9 mouse cellular contexts compared by ENCODE assay signal in genomic region chr3:98045465-98046148, GRCm38 (mm10). TPM values are rescaled to one million over a fixed set of nuclear protein-coding genes. Genes with fewer than 3 reads are reported as not detected.
DNase-seq lines count a peak whose midpoint lies in the region; ATAC-seq and TF ChIP-seq lines count a peak whose summit lies in the region.
"Had no signal": no experiment of that assay in that cellular context is flagged by ENCODE, and none has a peak within 500 bp of the region (broad histone marks: within the 10 kb centered on the region; RNA-seq: fewer than 3 reads in every experiment).

No protein-coding gene starts in this region.

- peaks cover 13% of the 10 kb centered on the region for H3K4me1 ChIP-seq in hindbrain, embryonic 14.5 days (replicated peaks; ENCODE audit: control insufficient read depth, insufficient read depth, low read length)
- peaks cover 17% of the 10 kb centered on the region for H3K4me1 ChIP-seq in hindbrain, postnatal 0 days (ENCODE audit: insufficient read depth, low read length)
- H3K4me1 ChIP-seq in limb, embryonic 15.5 days = peaks cover 60% of the 10 kb centered on the region
- H3K4me1 ChIP-seq in stomach, embryonic 16.5 days (ENCODE audit: control insufficient read depth, insufficient read depth, low read length) = peaks cover 41% of the 10 kb centered on the region

- TF ChIP-seq CTCF in hindbrain, postnatal 0 days (IDR thresholded peaks at IDR 0.05; ENCODE audit: low read depth) = no peak

- H3K9me3 ChIP-seq in hindbrain, embryonic 14.5 days (ENCODE audit: control insufficient read depth, low read length) = no peaks in the 10 kb centered on the region
- no peaks in the 10 kb centered on the region for H3K9me3 ChIP-seq in hindbrain, postnatal 0 days (ENCODE audit: low read length)
- no peaks in the 10 kb centered on the region for H3K9me3 ChIP-seq in limb, embryonic 15.5 days
- no peaks in the 10 kb centered on the region for H3K9me3 ChIP-seq in stomach, embryonic 16.5 days (replicated peaks; ENCODE audit: control insufficient read depth, low read length)
- H3K9me3 ChIP-seq: embryonic facial prominence, embryonic 15.5 days had no signal

- WGBS in hindbrain, embryonic 14.5 days = 63% methylated on average over 8 of the region's 8 CpGs
- 75% methylated on average over 8 of the region's 8 CpGs for WGBS in hindbrain, postnatal 0 days
- WGBS in limb, embryonic 15.5 days = 43% methylated on average over 8 of the region's 8 CpGs
- WGBS in stomach, embryonic 16.5 days = 61% methylated on average over 8 of the region's 8 CpGs

- no peak overlapping the region for H3K4me3 ChIP-seq in hindbrain, embryonic 14.5 days (replicated peaks; ENCODE audit: low read length)
- no peak overlapping the region for H3K4me3 ChIP-seq in hindbrain, postnatal 0 days (ENCODE audit: low read length)
- no peak overlapping the region for H3K4me3 ChIP-seq in limb, embryonic 15.5 days
- H3K4me3 ChIP-seq in stomach, embryonic 16.5 days (replicated peaks; ENCODE audit: low read length) = no peak overlapping the region
- H3K4me3 ChIP-seq: embryonic facial prominence, embryonic 15.5 days had no signal

- no peak overlapping the region for H3K4me2 ChIP-seq in hindbrain, embryonic 14.5 days (replicated peaks)
- no peak overlapping the region for H3K4me2 ChIP-seq in hindbrain, postnatal 0 days (ENCODE audit: low read depth, low read length)
- no peak overlapping the region for H3K4me2 ChIP-seq in limb, embryonic 15.5 days
- H3K4me2 ChIP-seq in stomach, embryonic 16.5 days (ENCODE audit: low read depth, low read length) = no peak overlapping the region
- H3K4me2 ChIP-seq: embryonic facial prominence, embryonic 15.5 days had no signal

- H3K27me3 ChIP-seq in hindbrain, embryonic 14.5 days (ENCODE audit: control insufficient read depth, insufficient read depth, low read length) = no peaks in the 10 kb centered on the region
- H3K27me3 ChIP-seq in hindbrain, postnatal 0 days (ENCODE audit: insufficient read depth, low read length) = no peaks in the 10 kb centered on the region
- H3K27me3 ChIP-seq in limb, embryonic 15.5 days = no peaks in the 10 kb centered on the region
- no peaks in the 10 kb centered on the region for H3K27me3 ChIP-seq in stomach, embryonic 16.5 days (ENCODE audit: control insufficient read depth, insufficient read depth, low read length)
- H3K27me3 ChIP-seq: embryonic facial prominence, embryonic 15.5 days had no signal

- ATAC-seq in hindbrain, embryonic 14.5 days (ENCODE audit: low FRiP score) = no peak
- no peak for ATAC-seq in hindbrain, postnatal 0 days
- ATAC-seq in limb, embryonic 15.5 days (ENCODE audit: insufficient number of reproducible peaks, low FRiP score, low TSS enrichment, low read depth) = no peak
- no peak for ATAC-seq in stomach, embryonic 16.5 days (ENCODE audit: insufficient read depth, low FRiP score)
- no peak for ATAC-seq in cerebellum, adult (ENCODE audit: insufficient number of reproducible peaks, low FRiP score, low TSS enrichment)

- H3K9ac ChIP-seq in hindbrain, embryonic 14.5 days = no peak overlapping the region
- no peak overlapping the region for H3K9ac ChIP-seq in hindbrain, postnatal 0 days (replicated peaks; ENCODE audit: low read length)
- H3K9ac ChIP-seq in limb, embryonic 15.5 days = no peak overlapping the region
- no peak overlapping the region for H3K9ac ChIP-seq in stomach, embryonic 16.5 days (ENCODE audit: low read length)
- H3K9ac ChIP-seq: embryonic facial prominence, embryonic 15.5 days had no signal

- DNase-seq in hindbrain, embryonic 14.5 days (ENCODE audit: low spot score) = no peak
- no peak for DNase-seq in hindbrain, postnatal 0 days (ENCODE audit: low spot score)
- peak; percentile 67 for DNase-seq in retina, adult 2 months (ENCODE audit: low read depth, low spot score)
- no peak for DNase-seq in retina, embryonic 14.5 days (ENCODE audit: low spot score)
- DNase-seq: cerebellum, adult 11 months had no signal

- H3K27ac ChIP-seq in hindbrain, embryonic 14.5 days = 0 out of 2 replicates have a peak overlapping the region, but pooled peaks have one; percentile 26
- no peak overlapping the region for H3K27ac ChIP-seq in hindbrain, postnatal 0 days
- 0 out of 2 replicates have a peak overlapping the region, but pooled peaks have one; percentile 18 for H3K27ac ChIP-seq in limb, embryonic 15.5 days
- H3K27ac ChIP-seq in stomach, embryonic 16.5 days (ENCODE audit: low read length) = peak overlapping the region; percentile 26; the same call in 1 of the 2 replicates
- H3K27ac ChIP-seq: embryonic facial prominence, embryonic 15.5 days had no signal

- no peaks in the 10 kb centered on the region for H3K36me3 ChIP-seq in hindbrain, embryonic 14.5 days (replicated peaks; ENCODE audit: control insufficient read depth, insufficient read depth)
- H3K36me3 ChIP-seq in hindbrain, postnatal 0 days (ENCODE audit: insufficient read depth, low read length) = no peaks in the 10 kb centered on the region
- H3K36me3 ChIP-seq in limb, embryonic 15.5 days = peaks cover 2% of the 10 kb centered on the region; the same call in 1 of the 2 replicates
- no peaks in the 10 kb centered on the region for H3K36me3 ChIP-seq in stomach, embryonic 16.5 days (ENCODE audit: control insufficient read depth, insufficient read depth, low read length)

RNA-seq across cellular contexts. Expression of gene Notch2, which starts 32.3 kb away (rescaled TPM):
- 14.8 and 15.2 TPM in 2 replicates for polyA plus RNA-seq in hindbrain, embryonic 14.5 days (2014; fragmentation: Nextera tagmentation; extraction: Ambion mirVana)
- total RNA-seq in hindbrain, postnatal 0 days (2014; rRNA removed) = 37.7 and 44.9 TPM in 2 replicates
- 9.5 and 9.9 TPM in 2 replicates for polyA plus RNA-seq in hindbrain, postnatal 0 days (2015; fragmentation: Nextera tagmentation; extraction: Ambion mirVana)
- polyA plus RNA-seq in limb, embryonic 15.5 days (2015; fragmentation: Nextera tagmentation; extraction: Ambion mirVana) = 35.8 and 40.8 TPM in 2 replicates
- polyA plus RNA-seq in stomach, embryonic 16.5 days (2015; fragmentation: Nextera tagmentation; extraction: Ambion mirVana) = 20.4 and 23.6 TPM in 2 replicates
